Mouse (Mus musculus) embryonic fibroblast, embryonic 13.5 days (primary cell): ENCODE results near the gene Ifitm10. TPM values are rescaled to one million over a fixed set of nuclear protein-coding genes. Genes with fewer than 3 reads are reported as not detected.
"Not testable (repeated sequence)": the region's sequence is repeated elsewhere in the genome, so short reads cannot be mapped to it uniquely, and the experiment has no call there.

Source experiments
- H3K27ac ChIP-seq: 2 replicates; pipeline ENCODE4 v1.5.1; 2012; ENCODE audit warnings: low read length, control low read depth, inconsistent platforms; ENCODE audit not compliant: insufficient read depth
- H3K4me1 ChIP-seq: 2 replicates; pipeline ENCODE4 v1.6.1; 2011; ENCODE audit warnings: low read length; ENCODE audit not compliant: control insufficient read depth, insufficient read depth
- H3K4me3 ChIP-seq: 2 replicates; pipeline ENCODE4 v1.5.1; 2011; ENCODE audit warnings: mild to moderate bottlenecking, control low read depth, low read length; ENCODE audit not compliant: insufficient read depth
- CTCF ChIP-seq: IDR thresholded peaks from 2 replicates; pipeline ENCODE4 v1.5.1; 2011; ENCODE audit warnings: mild to moderate bottlenecking, control low read depth, low read length, moderate library complexity, borderline replicate concordance; ENCODE audit not compliant: insufficient read depth
- POLR2A ChIP-seq: IDR thresholded peaks from 2 replicates; pipeline ENCODE4 v1.6.1; 2011; ENCODE audit warnings: low read depth, mild to moderate bottlenecking, control low read depth, low read length, moderate library complexity
- polyA plus RNA-seq: library from polyadenylated mRNA; stranded (reverse); fragments of >200 nt; gene quantifications from 2 replicates; pipeline ENCODE4 v1.2.4, GENCODE M21; 2011; ENCODE audit warnings: low read depth; ENCODE audit not compliant: missing spikeins, insufficient read length

The Ifitm10 gene
- polyA plus RNA-seq, 1 experiment: 6.5 TPM

- Histone ChIP-seq H3K4me1 (no peaks in the 10 kb centered on the region), H3K27ac (no peak overlapping the region), H3K4me3 (no peak overlapping the region)
- no peak for TF ChIP-seq CTCF
- no peak for TF ChIP-seq POLR2A
Measured at GRCm38 (mm10) chr7:142347542-142347941, 26.0 kb downstream of the Ifitm10 start.

GRCm38 (mm10) chr7:142342247-142342640 lies 31.3 kb downstream of the Ifitm10 start:
- TF ChIP-seq POLR2A (no peak), CTCF (no peak)
- Histone ChIP-seq H3K4me3 (no peak overlapping the region), H3K4me1 (no peaks in the 10 kb centered on the region), H3K27ac (no peak overlapping the region)

GRCm38 (mm10) chr7:142341564-142342246 lies 31.8 kb downstream of the Ifitm10 start:
- no peak overlapping the region for H3K4me3 ChIP-seq
- TF ChIP-seq CTCF (no peak), POLR2A (no peak)
- H3K27ac ChIP-seq: no peak overlapping the region
- H3K4me1 ChIP-seq: no peaks in the 10 kb centered on the region

- TF ChIP-seq POLR2A (no peak), CTCF (no peak)
- no peaks in the 10 kb centered on the region for H3K4me1 ChIP-seq
- H3K27ac ChIP-seq: no peak overlapping the region
- H3K4me3 ChIP-seq: no peak overlapping the region
Measured at GRCm38 (mm10) chr7:142340269-142340970, 33.1 kb downstream of the Ifitm10 start.

GRCm38 (mm10) chr7:142335151-142335550 lies 38.4 kb downstream of the Ifitm10 start:
- Histone ChIP-seq H3K27ac (no peak overlapping the region), H3K4me1 (no peaks in the 10 kb centered on the region), H3K4me3 (no peak overlapping the region)
- TF ChIP-seq CTCF (no peak), POLR2A (no peak)

- Histone ChIP-seq H3K27ac (no peak overlapping the region), H3K4me3 (no peak overlapping the region), H3K4me1 (no peaks in the 10 kb centered on the region)
- TF ChIP-seq POLR2A (no peak), CTCF (peak; percentile 81)
Measured at GRCm38 (mm10) chr7:142334246-142334645, 39.3 kb downstream of the Ifitm10 start.

GRCm38 (mm10) chr7:142332741-142333140 lies 40.8 kb downstream of the Ifitm10 start:
- H3K4me1 ChIP-seq, H3K4me3 ChIP-seq, H3K27ac ChIP-seq: not testable (repeated sequence)

- Histone ChIP-seq H3K27ac (no peak overlapping the region), H3K4me3 (no peak overlapping the region), H3K4me1 (no peaks in the 10 kb centered on the region)
- TF ChIP-seq POLR2A (no peak), CTCF (no peak)
Measured at GRCm38 (mm10) chr7:142331281-142331680, 42.3 kb downstream of the Ifitm10 start.

GRCm38 (mm10) chr7:142330271-142330724 lies 43.3 kb downstream of the Ifitm10 start:
- H3K27ac ChIP-seq: no peak overlapping the region
- TF ChIP-seq CTCF (no peak), POLR2A (no peak)
- no peak overlapping the region for H3K4me3 ChIP-seq
- H3K4me1 ChIP-seq: no peaks in the 10 kb centered on the region

GRCm38 (mm10) chr7:142328507-142328906 lies 45.0 kb downstream of the Ifitm10 start:
- no peak overlapping the region for H3K27ac ChIP-seq
- H3K4me1 ChIP-seq: no peaks in the 10 kb centered on the region
- H3K4me3 ChIP-seq: no peak overlapping the region
- no peak for TF ChIP-seq POLR2A
- no peak for TF ChIP-seq CTCF

GRCm38 (mm10) chr7:142326714-142327445 lies 46.7 kb downstream of the Ifitm10 start:
- TF ChIP-seq POLR2A: no peak
- no peak for TF ChIP-seq CTCF
- H3K4me3 ChIP-seq: no peak overlapping the region
- no peak overlapping the region for H3K27ac ChIP-seq
- H3K4me1 ChIP-seq: no peaks in the 10 kb centered on the region
